Mouse (Mus musculus) 3134 (cell line): ENCODE data around the gene Fhad1.

Experiments used
- DNase-seq: peaks from one replicate; pipeline ENCODE4 v3.0.0-alpha.2; 2011; ENCODE audit warnings: low spot score; ENCODE audit not compliant: insufficient read length; ENCODE audit errors: extremely low read depth

The Fhad1 gene

DNA sequence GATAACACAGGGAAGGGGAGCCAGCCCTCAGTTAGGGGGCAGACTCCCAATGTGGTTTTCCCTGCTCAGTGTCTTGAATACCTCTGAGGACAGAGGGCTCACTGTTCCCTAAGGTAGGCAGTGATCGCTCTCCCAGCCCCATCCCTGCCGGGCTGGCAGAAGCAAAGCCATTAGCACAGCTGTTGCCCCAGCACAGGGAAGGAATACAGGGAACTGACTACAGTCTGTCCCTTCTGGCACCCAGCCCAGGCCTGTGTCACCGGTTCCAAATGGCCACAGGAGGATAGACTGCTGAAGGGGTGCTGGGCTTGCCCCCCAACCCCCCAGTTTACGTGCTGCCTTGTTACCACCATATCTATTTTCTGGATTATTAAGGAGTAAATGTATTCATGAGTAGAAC is 147.4 kb downstream of the Fhad1 start:
- peak; percentile 60 for DNase-seq

DNA sequence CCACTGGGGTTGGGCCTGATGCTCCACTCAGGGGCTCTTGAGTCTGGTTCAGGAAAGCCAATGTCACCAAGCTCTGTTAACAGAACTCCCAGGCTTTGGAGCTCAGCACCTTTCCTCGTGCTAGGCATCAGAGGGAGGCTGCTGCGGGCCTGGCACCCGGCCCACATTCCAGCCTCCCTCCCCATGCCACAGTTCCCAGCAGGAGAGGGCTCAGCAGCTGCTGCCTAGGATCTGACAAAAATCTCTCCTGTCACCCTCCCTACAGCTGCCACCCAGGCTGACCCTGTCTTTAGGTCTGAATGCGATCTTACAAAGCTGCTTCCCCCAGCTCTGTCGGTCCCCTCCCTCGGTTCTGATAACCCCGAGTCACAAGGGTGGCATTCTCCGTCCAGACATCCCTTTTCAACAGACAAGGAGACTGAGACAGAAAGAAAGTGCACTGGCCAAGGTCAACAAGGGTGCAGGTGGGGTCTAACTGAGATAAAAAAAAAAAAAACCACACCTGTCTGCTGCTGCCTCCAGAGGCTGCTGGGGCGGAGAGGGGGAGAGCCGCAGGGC is 147.9 kb downstream of the Fhad1 start:
- DNase-seq: peak; percentile 74

DNA sequence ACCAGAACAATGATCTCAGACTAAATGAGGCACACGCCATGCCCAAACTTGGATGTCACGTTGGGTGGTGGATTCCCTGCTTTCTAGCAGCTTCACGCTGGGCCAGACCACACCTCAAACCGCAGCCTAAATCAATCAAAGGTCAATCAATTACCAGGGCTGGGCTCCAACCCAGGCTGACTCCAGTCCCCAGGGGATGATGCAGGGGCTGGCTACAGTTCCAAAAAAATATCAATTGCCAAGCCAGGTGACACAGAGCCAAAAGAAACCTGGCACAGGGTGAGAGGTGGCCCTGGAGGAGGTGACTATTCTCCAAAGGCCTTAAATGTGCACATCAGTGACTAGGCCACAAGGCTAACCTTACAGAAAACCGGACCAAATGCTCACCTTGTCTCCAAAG is 149.3 kb downstream of the Fhad1 start:
- DNase-seq: no peak

DNA sequence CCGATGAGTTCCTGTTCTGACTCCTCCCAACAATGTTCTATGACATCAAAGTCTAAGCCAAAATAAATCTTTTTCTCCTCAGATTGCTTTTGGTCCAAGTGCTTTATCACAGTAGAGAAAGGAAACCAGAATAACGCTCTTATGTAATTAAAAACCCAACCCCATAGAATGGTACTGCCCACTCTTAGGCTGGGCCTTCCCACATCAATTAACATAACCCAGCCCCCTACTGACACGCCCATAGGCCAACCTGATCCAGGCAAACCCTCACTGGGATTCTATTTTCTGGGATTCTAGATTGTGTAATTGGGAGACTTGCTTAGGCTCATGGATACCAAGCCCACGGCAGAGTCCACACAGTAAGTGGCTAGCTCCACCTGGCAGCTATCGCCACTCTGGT is 149.9 kb downstream of the Fhad1 start:
- no peak for DNase-seq

DNA sequence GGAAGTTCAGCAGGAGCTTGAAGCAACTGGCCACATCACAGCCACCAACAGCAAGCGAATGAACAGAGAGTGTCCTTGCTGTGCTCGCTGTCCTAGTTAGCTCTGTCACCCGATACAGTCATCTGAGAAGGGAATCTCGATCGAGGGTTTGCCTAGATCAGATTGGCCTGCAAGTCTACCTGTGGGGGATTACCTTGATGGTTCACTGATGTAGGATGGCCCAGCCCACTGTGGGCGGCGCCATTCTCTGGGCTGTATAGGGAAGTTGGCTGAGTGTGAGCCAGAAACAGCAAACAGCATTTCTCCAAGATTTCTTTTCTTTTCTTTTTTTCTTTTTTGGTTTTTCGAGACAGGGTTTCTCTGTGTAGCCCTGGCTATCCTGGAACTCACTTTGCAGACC is 150.4 kb downstream of the Fhad1 start:
- DNase-seq: no peak

DNA sequence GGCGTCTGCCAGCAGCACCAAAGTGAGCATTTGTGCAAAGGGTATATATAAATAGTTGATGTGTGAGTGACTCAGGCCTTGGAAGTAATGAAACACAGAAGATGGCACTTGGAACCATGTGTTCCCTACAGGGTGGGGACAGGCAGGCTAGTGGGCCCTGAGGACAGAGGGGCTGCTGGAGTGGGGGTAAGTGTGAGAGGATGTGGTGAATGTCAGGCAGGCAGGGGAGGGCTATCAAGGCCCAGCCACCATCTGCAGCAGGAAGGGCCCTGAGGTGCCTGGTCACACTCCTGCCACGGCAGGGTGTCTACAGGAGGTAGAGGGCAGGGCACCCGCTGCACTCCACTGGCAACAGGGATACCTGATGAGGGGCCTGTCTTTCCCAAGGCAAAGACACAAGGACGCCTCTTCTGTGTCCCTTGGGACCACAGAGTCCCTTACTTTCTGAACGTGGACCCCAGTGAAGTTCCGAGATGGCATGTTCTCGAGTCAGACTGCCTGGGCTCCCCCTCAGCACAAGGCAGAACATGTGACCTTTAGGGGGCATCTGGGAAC is 151.1 kb downstream of the Fhad1 start:
- DNase-seq: no peak

DNA sequence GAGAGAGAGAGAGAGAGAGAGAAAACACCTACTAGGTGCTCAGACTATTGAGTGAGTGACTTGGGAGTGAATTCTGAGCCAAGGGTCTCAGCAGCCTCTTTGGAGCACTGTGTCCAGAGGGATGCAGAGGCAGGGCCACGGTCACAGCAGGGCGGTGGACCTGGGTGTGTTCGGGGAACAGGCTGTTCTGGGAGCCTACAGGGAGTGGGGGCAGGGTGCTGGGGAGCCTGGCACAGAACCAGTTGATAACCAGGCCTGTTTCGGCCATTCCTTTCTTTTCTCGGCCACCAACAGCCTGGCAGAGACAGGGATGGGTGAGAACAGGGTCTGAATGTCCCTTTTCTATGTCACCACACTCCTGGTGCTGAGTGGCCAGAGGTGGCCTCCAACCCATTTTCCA is 152.0 kb downstream of the Fhad1 start:
- DNase-seq: no peak

DNA sequence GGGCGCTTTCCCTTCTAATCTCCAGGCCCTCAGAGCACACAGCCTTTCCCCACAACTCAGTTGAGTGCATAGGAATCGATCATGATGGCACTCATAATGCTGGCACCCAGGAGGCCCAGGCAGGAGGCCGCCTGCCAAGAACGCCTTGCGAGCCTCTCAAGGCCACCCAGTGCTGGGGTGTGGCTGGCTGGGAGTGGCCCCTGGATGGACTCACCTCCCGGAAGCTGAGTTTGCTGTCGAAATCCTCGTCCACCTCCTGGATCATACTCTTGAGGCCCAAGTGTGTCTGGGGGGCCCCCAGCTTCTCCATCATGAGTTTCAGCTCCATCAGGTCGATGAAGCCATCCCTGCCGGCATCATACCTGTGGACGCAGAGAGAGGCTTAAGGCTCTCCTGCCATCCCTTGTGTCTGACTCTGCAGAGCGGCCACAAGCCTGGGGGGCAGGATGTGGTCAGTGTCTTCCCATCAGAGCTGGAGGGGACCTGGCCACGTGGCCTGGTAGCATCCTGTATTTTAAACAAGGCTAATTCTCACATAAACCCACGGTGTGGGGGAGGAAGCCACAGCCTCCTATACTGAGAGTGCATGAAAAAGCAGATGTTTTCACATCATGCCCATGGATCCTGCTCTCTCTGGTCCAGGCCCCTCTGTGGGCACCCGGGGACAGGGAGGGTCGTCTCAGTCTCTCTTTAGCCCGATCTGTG is 153.1 kb downstream of the Fhad1 start:
- no peak for DNase-seq

DNA sequence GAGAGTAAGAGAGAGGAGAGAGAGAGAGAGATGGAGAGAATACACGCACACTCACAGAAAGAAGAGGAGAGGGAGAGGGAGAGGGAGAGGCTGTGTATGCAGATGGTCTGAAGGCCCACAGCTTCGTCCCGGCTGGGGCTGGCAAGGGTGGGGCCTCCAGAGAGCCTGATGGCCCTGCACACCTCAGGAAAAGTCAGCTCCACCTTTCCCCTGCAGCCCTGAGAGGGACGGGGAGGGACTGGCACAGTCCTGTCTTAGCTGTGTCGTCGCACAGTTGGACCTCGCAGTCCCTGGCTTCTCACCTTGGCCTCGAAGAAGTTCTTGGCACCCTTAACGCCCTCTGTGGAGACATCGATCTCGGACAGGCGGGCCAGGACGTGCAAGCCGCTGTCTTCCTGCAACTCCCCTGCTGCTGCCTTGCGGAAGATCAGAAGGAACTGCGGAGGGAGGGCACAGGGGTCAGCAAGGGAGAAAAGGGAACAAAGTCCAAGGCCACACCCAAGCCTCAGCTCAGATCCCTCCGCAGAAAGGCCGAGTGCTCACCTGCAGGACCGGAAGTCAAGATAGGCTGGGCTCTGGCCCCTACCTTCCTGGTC is 154.5 kb downstream of the Fhad1 start:
- DNase-seq: no peak

DNA sequence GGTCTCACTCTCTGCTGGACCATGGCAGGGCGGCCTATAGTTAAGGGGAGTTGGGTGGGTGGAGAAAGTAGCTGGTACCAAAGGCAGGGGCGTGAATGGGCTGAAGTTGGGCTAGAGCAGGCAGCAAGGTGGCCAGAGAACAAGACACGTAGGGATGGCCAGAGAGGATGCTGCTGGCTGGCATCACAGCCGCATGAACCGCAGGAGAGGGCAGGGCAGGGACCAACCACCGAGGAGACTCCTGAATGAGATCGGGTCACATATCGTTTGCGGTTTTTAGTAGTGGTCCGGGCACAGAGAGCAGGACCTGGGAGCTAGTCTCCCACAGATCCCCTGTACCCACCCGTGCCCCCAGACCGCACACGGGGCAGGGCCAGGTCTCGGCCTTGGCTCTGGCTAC is 155.5 kb downstream of the Fhad1 start:
- no peak for DNase-seq

DNA sequence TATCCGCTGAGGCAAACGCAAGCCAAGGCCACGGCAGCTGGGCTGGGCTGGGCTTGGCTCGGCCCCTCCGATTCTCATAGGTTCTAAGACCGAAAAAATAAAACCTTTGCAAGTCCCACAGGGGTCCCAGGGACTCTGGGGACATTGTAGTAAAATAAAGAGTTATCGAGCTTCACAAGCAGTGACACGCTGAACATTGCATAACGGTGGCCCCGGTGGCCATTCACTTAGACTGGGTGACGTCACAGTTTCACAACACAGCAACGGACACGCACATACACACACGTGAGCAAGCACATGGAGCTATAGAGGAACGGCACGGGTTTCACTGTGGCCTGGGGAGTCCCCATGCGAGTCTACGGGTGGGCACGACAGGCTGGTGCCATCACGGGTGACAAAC is 156.4 kb downstream of the Fhad1 start:
- no peak for DNase-seq

DNA sequence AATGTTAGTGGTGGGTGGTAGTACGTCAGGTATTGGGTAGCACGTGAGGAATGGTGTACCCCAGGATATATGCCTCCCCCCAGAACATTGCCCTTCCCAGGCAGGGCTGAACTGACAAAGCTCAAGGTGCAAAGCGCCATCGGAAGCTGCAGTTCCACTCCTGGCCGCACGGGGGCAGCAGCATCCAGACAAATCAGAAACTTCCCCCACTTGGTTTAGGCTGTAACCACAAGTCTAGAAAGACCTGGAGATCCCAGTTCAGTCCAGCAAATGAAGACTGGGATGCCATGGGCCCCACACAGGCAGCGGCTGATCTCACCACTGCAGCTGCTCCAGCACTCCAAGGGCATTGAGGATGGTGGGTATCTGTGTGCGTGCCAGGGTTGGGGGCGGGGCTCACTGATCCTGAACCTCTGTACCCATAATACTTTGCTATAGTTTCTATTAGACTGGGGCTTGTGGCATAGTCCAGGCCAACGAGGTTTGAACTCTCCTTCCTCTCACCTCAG is 157.4 kb downstream of the Fhad1 start:
- peak; percentile 62 for DNase-seq

DNA sequence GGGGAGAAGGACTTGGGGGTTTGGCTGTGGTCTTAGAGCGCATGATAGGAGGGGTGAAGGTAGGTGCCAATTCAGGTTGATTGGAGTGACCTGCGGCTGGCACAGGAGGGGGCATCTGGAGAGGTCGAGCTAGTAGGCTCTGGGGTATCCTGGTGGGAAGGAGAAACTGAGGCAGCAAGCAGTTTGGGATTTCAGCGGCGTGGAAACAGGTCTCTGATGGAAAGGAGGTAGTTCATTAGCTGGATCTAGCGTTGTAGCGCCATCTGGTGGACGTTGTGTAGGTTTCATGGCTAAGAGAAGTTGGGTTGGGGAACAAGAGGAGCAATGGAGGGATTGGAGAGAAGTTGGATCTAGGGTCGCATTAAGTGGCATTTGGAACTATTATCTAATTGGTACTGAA is 161.4 kb downstream of the Fhad1 start:
- no peak for DNase-seq

DNA sequence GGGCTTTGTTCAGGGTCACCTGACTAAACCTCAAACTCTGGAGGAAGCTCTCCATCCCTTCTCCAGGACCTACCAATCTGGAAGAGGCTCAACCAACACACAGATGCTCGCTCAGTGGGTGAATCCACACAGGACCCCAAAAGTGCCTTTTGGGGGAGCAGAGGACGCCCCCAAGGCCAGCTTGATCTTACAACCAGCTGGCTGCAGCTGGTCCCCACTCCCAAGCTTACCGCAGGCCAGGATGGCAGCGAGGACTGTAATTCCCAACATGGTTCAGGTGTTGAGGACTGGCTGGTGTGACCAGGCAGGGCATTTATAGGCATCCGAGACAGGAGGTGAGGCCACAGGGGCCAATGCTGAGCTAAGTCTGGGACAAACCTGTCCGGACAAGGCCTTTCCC is 168.9 kb downstream of the Fhad1 start, which contains the start of gene Ctrc:
Gene Ctrc (minus strand): TSS at position 361 of the 400 bp plus-strand sequence.
- no peak for DNase-seq
